Mouse (Mus musculus) retina, adult 2 months (tissue): ENCODE measurements around the gene Barhl1.

Source experiments
- DNase-seq: peaks from one replicate; pipeline ENCODE4 v3.0.0-alpha.2; 2012; ENCODE audit warnings: low read depth, low spot score

Barhl1 gene

DNA sequence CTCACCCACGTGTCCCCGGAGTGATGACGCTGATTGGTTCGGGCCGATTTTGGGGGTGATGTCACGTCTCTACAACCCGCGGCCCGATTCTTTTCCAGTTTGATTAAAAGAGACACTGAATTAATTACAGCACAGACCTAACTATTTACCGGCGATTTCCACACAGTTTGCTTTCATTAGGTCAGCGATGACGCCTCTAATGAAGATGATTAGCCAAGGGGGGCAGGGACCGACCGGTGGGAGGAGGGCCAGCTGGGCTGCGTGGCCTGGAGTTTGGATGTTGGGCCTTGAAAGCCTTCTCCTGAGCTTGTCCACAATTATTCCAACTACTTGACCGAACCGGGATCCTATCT is at the start of gene Barhl1:
Gene Barhl1 (minus strand): TSS at position 156 of the 353 bp plus-strand sequence.
- no peak for DNase-seq

DNA sequence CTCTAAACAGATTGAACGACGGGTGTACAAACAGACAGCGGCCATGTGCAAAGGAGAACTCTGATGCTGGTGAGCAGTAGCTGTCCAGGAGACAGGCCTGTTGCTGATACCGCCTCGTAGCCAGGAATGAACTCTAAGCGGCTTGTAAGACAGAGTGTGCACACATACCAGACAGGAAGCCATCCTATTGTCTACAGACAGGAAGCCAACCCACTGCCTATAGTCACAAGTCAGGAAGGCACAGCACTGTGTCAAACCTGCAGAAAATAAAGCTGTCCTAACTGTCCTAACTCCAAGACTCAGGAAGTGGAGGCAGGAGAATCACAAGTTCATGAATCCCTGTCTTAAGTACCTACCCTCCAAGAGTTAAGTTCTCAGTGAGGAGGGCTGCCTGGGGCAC is 47.1 kb upstream of the Barhl1 start:
- no peak for DNase-seq

GRCm38 (mm10) chr2:28961636-28962035 is 45.2 kb upstream of the Barhl1 start:
- no peak for DNase-seq

DNA sequence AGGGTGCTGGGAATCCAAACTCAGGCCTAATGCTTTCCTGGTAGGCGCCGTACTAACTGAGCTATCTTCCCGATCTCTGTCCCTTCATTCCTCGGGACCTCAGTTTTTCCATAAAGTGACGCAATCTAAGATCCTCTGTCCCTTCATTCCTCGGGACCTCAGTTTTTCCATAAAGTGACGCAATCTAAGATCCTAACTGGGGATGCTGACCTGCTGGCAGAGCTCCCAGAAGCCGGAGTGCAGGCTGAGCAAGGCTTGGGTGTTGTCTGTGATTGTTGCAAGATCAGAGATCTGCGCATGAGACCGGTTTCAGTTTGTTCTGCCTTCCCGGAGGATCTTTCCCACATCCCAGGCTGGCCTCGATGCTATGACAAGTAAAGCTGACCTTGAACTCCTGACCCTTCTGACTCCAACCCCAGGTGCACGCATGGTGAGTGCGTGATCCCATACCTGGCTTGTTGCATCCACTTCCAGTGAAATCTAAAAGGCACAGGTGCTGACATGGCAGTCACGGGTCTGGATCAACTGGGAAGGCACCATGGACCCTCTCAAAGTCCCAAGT is 44.6 kb upstream of the Barhl1 start:
- no peak for DNase-seq

- no peak for DNase-seq
Measured at GRCm38 (mm10) chr2:28956874-28957273, 40.4 kb upstream of the Barhl1 start.

DNA sequence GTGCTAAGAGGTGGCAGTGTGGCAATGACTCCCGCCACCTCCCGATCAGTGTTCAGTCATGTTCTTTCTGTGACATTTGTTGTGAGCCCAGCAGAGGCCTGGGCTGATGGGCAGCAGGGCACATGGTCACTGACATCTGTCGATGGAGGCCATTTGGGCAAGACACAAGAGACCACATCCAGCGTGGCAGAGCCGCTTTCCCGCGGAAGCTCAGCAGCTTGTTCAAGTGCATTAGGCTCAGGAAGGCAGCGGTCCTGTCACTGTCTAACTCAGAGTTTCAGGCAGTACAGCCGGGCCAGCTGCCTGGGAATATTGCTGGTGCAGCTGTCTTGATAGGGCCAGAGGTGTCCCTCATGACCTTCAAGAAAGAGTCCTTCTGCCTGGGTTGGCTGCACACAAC is 38.1 kb upstream of the Barhl1 start:
- no peak for DNase-seq

GRCm38 (mm10) chr2:28952981-28953380 is 36.5 kb upstream of the Barhl1 start:
- DNase-seq, result no peak

DNA sequence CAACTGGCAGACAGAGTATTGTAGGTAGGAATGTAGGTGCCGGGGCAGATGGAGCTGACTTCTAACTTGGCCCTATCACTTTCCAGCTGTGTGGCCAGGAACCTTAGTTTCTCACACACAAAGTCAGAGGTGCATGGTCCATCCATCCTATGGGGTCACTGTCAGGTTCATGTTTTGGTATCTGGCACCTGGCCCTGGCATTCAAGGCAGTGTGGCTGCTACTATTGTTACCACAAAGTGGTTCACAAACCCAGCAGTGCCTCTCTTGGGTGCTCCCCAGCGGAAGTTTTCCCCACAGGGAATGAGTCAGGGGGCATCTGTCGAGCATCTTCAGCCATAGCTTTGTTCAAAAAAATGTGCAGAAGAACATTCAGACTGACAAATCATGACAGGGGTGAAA is 29.8 kb upstream of the Barhl1 start:
- no peak for DNase-seq

GRCm38 (mm10) chr2:28945388-28945787 is 28.9 kb upstream of the Barhl1 start:
- DNase-seq, result no peak

GRCm38 (mm10) chr2:28943666-28944516 is 27.4 kb upstream of the Barhl1 start:
- DNase-seq, result no peak

DNA sequence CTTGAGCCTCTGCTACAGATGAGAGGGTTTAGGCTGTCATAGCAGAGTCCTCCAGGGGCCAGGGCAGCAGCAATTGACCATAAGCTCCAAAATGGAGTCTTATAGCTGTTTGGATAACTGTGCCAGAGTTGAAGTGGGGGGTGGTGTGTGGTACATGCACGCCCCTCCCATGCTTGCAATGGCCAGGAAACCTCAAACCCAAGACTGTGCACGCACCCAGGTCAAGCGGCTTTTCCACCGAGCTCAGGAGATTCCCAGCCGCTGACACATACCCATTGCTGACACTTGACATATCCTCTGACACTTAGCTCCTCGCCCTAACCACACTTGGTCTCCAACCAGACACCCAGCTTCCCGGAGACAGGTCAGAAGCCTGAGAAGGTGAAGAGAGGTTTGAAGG is 22.5 kb upstream of the Barhl1 start:
- no peak for DNase-seq

DNA sequence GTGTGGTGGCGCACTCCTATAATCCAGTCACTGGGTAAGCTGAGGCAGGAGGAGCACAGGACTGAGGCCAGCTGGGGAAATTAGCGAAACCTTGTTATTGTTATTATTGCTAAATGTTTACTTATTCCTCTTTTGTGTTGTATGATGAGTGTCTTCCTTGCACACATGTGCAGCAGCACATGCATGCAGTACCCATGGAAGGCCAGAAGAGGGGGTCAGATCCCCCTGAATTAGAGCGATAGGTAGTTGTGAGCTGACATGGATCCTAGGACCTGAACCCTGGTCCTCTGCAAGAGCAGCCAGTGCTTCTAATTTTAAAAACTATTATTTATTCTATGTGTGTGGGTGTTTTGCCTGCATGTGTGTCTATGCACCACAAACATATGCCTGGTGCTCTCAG is 14.1 kb upstream of the Barhl1 start:
- no peak for DNase-seq

DNA sequence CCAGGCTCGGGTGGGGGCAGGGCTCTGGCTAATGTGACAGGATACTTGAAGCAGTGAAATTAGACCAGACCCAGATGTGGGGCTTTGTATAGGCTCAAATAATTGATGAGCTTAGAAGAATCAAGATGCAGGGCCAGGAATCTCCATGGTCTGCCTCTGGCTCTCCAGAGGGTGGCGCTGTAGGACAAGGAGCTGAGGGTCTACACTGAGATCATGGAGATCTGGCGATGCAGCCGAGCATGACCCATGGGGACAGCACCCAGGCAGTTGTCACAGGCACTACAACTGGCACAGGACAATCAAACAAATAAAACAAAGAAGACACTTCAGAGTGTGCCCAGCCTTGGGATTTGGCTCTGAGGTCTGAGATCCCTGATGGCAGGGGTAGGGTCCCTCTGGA is 7.4 kb upstream of the Barhl1 start:
- DNase-seq, result no peak

DNA sequence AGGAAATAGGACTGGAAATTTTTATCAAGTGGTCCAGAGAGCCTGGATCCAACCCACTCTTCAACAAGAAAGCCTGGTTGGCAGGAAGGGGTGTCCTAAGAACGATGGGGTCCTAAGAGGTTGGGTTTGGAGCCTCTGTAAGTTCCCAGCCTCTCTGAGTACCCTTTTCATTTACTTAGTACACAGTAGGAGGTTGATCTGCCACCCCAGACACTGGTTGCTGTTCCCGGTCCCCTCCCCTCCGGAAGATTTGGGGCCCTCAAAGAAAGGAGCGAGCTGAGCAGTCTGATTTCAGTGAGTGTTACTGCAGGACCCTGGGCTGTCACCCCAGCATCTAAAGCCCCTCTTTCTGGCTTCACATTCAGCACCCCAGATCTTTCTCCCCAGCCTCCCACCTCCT is 2.5 kb upstream of the Barhl1 start:
- DNase-seq, result no peak

- DNase-seq, result no peak
Measured at GRCm38 (mm10) chr2:28917518-28918361, 1.3 kb upstream of the Barhl1 start.

DNA sequence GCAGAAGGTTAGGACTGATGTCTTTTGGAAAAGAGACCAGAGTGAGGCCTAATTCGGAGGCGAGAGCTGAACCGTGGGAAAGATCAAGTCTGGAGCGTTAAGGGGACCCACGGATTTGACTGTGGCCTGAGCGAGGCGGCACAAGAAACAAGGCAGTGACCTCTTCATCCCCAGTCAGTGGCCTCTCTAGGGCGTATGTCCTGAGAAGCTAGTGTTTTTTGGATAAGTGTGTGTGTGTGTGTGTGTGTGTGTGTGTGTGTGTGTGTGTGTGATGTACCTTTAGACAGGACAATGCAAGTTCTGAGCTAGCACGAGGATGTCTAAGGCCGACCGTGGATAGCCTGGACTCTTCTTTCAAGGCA is 669 bp upstream of the Barhl1 start:
- no peak for DNase-seq

GRCm38 (mm10) chr2:28915768-28916512 is 528 bp downstream of the Barhl1 start:
- DNase-seq, result no peak

DNA sequence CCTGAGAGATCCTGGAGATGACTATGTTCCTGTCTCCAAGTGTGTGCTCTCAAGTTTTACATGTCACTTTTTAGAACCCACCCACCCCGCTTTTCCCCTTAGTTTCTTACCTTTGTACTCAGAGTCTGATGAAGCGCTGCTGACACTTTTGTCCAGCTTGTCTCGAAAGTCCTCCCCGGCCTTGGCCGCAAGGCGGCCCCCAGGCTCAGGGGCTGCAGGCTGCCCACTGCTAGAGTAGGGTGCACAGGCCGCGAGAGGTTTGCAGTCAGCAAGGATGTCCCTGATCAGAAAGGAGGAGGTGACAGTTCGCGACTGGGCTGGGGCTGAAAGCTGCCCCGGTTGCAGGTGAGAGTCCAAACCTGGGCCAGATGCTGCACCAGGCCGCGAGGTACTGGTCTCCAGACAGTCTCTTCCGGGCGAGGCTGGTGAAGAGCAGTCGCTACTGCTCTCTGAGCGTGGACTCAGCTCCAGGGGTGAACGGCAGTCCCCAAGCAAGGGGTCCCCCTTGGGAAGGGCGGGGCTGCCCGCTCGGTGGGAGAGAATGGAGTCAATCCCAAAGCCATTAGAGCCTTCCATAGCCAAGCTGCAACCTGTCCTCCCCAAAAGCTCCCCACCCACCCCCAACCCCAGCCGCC is 1.2 kb downstream of the Barhl1 start:
- no peak for DNase-seq

- no peak for DNase-seq
Measured at GRCm38 (mm10) chr2:28914121-28914520, 2.3 kb downstream of the Barhl1 start.

DNA sequence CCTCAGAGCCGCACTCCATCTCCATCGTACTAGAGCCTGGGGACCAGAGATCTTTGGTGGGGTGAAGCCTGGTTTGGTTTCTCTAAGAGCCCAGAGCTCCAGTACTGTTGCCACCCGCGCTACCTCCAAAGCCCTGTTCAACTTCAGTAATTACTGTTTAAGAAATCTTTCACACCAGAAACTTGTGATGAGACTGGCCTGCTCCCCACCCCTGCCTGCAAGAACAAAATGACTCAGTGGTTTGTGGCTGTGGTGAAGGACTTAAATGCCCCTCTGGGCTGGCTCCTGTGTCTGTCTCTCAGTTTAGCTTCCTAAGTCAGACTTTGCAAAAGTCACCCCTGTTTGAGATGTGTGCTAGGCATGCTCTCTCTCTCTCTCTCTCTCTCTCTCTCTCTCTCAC is 3.5 kb downstream of the Barhl1 start:
- no peak for DNase-seq

GRCm38 (mm10) chr2:28912039-28912700 is 4.3 kb downstream of the Barhl1 start:
- no peak for DNase-seq
